Mouse (Mus musculus): Measurements from ENCODE around the gene Pdyn. TPM values are rescaled to one million over a fixed set of nuclear protein-coding genes. Genes with fewer than 3 reads are reported as not detected.

Pdyn gene
- total RNA-seq (2021) = not detected

DNA sequence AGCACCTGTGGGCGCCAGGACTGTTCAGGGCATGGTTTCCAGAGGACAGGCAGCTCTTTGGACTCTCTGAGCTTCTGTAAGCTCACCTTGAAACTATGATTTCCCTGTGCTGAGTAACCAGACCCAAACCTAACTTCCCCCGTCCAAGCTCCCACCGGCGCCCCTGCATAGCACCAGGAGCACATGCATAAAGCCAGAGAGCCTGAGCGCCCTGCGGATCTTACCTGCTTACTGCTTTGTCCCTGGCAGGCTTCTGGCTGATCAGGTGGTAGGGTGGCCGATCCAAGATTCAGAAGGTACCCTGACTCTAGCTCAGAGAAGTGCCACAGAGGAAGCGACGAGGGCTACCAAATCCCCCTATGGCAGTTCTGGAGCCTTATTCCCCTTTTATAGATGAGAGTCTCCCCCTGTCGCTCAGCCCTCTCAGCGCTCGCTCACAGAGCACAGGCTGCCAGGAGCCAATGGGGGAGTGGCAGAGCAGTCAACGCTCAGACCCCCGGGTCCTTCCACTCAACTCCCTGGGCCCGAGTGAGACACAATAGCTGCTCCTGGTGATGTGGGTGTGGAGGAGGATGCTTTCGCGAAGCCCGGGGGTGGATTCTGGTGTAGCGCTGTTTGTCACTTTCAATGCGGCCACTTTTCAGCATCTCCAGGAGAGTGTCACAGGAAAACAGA is at the start of gene Pdyn:
Pdyn (minus strand) TSS at position 361 of the 675 bp plus-strand sequence.
- no peak for DNase-seq (ENCODE audit: low spot score)
- intact Hi-C loops (cut with DNase I) = no loop called here

DNA sequence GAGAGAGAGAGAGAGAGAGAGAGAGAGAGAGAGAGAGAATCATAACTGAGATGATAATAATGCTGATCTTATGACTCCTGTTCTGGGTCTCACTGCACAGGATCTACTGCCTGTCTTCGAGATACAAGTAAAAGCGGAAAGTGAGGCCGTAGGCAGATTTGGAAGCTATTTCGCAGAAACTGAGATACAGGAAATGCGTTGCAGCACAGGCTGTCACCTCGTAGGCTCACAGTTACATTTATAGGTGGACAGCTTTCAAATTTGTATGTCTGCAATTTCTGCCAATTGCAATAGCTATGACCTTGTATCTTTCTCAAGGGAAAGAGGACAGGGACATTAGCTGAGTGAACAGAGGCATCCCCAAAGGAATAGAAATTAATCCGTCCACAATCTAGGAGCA is 42.4 kb upstream of the Pdyn start:
- no peak for DNase-seq (ENCODE audit: low spot score)
- intact Hi-C loops (cut with DNase I) = no loop called here

DNA sequence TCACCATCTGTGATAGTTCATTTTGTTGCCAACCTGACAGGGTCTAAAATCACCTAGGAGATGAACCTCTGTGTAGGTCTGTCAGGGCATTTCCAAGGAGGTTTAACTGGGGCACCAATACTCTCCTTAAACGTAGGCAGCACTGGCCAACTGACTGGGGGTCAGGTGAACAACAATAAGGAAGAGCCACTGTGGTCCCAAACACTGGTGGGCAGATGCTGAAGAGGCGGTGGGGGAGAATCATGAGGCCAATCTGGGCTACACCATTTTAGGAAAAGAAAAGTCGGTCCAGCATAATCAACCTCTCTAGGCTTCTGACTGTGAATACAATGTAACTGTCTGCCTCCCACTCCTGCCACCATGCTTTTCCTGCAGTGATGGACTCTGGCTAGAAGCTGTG is 40.9 kb upstream of the Pdyn start:
- no peak for DNase-seq (ENCODE audit: low spot score)
- intact Hi-C loops (cut with DNase I) = no loop called here

DNA sequence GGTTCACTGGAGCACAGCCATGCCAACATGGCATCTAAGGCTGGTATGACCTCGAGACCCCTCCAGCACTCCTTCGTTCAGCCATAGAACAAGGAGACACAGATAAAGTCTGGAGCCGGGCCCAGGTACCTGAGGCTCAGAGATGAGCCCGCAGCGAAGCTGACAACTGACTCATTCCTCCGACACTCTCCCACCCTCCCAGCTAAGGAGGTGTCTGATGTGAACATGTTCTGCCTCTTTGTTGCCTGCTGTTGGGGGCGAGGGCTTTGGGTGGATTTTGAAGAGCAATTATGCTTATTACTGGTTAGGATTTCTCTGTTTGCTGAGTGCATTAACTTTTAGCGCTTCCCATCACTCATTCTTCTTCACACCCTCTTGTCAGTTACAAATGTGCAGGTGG is 34.4 kb upstream of the Pdyn start:
- DNase-seq (ENCODE audit: low spot score) = no peak
- intact Hi-C loops (cut with DNase I) = loop anchor here (5.0 kb wide), 1 partner anchor 138 kb away; no protein-coding TSS in a partner anchor

DNA sequence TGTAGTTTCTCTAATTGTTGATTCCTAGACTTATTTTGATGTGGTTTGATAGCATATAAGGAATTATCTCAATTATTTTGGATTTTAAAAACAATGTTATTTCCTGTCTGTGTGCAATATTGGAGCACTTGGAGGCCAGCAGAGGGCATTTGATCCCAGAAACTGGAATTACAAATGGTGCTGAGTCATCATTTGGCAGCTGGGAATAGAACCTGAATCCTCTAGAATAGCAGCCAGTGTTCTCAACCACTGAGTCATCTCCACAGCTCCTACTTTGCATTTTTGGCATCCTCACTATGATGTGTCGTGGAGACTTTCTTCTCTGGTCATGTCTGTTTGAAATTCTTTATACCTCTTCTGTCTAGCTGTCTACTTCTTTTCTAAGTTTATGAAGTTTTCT is 30.0 kb upstream of the Pdyn start:
- intact Hi-C loops (cut with DNase I) = loop anchor here (5.0 kb wide), 1 partner anchor 143 kb away; no protein-coding TSS in a partner anchor
- no peak for DNase-seq (ENCODE audit: low spot score)

DNA sequence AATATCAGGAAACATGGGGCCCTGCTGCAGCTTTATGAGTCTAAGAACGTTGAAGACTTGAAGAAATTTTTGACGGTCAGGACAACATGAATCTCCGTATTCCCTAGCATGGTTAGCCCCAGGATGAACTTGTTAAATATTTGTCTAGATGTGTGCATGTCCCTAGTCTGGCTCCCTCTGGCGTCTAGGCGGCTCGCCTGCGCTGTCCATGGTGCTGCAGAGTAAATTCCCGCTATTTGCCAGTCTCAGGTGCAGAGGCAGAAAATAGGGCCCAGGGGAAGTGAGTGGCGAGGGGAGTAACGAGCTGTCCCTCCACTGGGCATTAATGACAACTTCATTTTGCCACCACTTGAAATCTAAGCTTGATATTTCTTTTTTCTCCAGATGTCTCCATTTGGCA is 16.0 kb upstream of the Pdyn start:
- DNase-seq (ENCODE audit: low spot score) = no peak
- intact Hi-C loops (cut with DNase I) = no loop called here

DNA sequence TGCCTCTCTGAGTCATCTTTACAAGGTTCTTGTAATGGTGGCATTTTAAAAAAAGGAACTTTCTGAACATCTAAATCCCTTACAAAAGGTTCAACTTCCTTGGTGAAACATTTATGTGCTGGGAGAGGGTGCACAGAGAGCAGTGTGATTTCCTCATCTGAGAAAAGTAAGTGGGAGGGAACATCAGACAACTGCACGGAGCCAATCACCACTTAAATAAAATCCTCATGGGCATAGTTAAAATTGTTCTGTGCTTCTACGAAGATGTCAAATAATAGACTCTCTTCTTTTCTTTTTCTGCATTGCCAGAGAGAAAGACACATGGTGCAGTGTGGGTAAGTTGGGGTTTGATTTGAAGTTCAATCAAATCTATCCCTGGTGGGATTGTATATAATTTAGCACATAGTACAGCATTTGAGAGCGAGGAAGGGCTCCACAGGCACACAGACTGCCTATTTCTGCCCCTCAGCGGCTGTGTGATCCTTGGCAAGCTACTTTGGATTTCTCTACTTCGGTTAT is 13.4 kb upstream of the Pdyn start:
- intact Hi-C loops (cut with DNase I) = no loop called here
- DNase-seq (ENCODE audit: low spot score) = no peak

DNA sequence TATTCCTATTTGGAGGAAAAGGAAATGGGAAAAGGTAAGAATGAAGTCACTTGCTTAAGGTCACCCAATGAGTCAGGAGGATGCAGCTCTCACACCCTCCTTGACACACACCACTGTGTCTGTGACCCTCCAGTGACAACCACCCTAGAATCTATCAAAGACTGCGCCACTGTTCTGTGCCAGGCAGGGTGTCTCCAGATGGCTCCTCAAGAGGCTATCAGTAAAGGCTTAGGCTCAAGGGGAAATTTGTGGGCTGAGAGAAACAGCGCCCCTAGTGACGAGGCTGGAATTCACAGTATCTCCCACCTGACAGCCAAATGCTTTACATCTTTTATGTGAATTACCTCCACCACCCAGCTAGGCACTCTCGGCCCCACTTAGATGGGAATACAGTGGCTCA is 3.6 kb downstream of the Pdyn start:
- intact Hi-C loops (cut with DNase I) = no loop called here
- no peak for DNase-seq (ENCODE audit: low spot score)

DNA sequence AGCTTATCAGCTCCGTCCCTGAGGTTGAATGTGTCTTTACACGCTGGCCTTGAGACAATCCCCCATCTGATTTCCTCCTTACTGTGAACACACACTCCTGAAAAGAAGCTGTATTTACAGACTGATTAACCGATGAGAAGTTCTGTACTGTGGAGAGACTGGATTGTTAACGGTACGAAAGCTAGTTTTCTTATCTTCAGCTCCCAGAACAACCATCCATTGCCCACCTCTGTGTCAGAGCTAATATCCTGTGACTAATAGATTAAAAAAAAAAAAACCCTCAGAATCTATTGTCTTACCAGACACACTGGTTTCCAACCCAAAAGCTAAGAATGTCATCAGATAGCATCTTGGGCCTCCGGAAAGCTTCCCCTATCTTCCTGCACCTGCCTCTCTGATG is 5.3 kb downstream of the Pdyn start:
- intact Hi-C loops (cut with DNase I) = no loop called here
- DNase-seq (ENCODE audit: low spot score) = no peak

DNA sequence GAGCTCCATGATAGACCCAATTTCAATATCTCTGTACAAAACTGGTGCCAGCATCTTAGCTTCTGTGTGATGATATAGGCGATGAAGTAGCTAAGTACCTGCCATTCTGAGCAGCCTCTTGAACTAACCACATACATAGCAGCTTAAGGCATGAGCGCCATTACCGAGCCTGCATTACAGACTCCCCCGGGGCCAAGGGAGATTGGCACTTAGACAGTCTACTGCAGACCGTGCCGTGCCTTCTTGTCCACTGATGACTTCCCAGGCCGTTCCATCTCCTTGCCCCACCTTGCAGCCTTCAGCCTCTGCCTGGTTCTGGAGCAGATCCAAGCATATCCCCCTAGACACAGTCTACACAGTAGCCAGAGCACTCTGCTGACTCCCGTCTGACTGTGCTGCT is 7.0 kb downstream of the Pdyn start:
- intact Hi-C loops (cut with DNase I) = no loop called here

DNA sequence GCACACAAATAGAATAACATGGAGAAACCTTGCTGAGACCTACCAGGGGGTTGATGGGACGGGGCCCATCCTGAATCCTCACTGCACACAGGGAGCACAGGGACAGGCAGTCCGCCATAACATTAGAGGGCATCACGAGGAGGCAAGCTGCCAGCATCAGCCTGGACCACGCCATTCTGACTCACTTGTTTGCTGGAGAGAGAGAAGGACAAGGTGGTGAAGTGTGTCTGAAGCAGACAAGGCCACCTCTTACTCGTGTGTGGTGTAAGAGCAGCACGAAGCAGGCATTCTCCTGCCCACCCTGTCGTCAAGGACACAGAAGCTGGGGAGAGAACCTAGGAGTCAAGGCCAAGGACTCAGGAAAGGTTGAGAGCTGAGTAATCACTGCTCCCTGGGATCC is 9.9 kb downstream of the Pdyn start:
- intact Hi-C loops (cut with DNase I) = no loop called here
- DNase-seq (ENCODE audit: low spot score) = no peak

More for the DNA sequence above, 7.0 kb downstream of the Pdyn start:
- DNase-seq (ENCODE audit: low spot score) = no peak

DNA sequence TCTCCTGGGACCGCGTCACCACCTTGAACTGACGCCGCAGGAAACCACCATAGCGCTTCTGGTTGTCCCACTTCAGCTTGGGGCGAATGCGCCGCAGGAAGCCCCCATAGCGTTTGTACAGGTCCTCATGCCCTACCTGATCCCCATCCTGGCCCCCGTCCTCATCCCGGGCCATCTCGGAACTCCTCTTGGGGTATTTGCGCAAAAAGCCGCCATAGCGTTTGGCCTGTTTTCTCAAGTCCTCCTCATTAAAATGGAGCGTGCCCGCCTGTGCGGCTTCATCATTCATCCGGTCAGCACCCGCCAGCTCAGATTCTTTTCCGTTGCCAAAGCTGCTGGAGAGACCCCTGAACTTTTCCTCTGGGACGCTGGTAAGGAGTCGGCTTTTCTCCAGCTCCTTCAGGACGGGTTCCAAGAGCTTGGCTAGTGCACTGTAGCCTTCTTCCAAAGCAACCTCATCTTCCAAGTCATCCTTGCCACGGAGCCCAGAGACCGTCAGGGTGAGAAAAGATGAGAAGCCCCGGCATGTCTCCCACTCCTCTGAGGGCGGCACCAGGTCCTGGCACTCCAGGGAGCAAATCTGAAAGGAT is 11.5 kb downstream of the Pdyn start:
- intact Hi-C loops (cut with DNase I) = no loop called here
- DNase-seq (ENCODE audit: low spot score) = no peak

DNA sequence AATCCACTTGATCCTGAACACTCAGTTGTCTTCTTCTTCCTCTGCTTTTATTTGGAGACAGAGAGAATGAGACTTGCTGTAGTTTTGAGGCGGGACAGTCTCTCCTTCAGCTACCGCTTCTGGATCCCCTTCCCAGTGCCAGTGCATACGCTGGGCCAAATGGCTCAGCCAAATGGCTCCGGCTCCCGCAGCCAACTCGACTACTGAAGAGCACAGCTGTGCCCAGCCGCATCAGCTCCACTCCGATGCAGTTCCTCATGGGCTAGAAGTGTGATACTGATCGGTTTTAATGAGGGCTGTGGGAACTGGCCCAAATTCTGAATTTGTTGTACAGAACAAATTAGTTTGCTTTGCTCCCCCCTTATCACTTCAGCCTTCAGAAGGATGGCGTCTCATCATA is 12.7 kb downstream of the Pdyn start:
- intact Hi-C loops (cut with DNase I) = no loop called here
- no peak for DNase-seq (ENCODE audit: low spot score)

DNA sequence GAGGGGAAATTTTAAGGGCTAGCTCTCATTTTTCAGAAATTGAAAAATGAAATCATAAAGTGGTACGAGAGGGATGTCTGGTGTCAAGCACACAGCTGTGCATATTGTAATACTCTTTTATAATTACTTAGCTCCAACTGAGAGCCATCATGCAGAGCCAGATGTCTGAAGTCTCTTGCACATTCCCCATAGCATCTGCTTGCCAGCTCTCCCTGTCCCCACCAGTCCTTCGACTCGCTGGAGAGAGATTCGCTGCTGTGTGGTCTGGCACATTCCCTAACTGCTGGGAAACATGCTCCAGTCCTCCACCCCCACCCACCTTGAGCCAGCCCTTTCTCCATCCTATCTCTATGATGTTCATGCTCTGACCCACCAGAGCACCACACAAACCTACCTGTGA is 15.6 kb downstream of the Pdyn start:
- DNase-seq (ENCODE audit: low spot score) = no peak
- intact Hi-C loops (cut with DNase I) = no loop called here

DNA sequence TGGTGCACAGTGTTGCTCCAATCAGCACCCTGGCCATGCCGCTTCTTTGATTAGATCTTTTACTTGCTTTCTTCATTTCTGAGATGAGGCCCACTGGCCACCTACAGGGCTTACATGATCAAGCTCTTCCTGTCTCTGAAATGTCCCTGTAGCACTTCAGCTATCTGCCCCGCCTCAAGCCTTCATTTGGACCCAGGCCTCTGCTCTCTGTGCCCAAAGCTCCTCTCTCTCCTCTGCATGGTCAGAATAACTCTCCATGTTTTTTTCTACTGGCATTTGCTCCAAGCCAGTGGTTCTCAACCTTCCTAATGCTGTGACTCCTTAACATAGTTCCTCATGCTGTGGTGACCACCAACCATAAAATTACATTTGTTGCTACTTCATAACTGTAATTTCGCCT is 19.4 kb downstream of the Pdyn start:
- intact Hi-C loops (cut with DNase I) = no loop called here
- DNase-seq (ENCODE audit: low spot score) = no peak

DNA sequence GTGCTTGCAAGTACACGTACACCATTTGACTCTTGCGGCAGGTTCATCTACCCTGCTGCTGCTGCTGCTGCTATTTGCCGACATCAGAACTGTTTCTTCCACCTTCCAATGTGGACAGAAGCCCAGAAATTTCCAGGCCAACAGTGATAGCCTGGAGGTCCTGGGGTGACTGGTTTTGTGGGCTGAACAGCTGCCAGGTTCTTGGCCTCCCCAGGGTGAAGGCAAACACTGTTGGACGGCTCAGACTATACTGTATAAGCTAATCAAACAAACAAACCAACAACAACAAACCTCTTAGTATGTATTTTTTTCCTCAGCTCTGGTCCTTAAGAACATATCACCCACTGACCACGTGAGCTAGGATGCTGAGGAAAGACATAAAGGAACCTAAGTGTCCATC is 20.6 kb downstream of the Pdyn start:
- intact Hi-C loops (cut with DNase I) = loop anchor here (5.0 kb wide), 1 partner anchor 378 kb away; no protein-coding TSS in a partner anchor
- no peak for DNase-seq (ENCODE audit: low spot score)

DNA sequence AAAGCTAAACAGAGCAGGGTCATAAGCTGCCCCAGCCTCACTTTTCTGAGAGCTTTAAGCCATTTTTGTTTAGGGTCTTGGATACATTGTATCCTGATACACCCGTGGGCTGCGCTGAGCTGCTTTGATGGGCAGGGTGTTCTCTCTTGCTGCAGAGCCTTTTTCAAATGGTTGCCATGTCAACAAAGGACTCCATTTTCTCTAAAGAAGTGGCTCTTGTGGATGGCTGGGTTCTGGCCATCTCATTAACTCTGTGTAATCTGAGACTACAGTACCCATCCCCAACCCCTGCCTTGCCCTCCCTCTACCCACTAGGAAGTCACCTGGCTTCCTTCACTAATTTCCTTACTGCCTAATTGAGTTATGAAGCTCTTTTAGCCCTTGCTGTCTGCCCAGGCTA is 22.0 kb downstream of the Pdyn start:
- DNase-seq (ENCODE audit: low spot score) = no peak
- intact Hi-C loops (cut with DNase I) = loop anchor here (5.0 kb wide), 1 partner anchor 380 kb away; no protein-coding TSS in a partner anchor

DNA sequence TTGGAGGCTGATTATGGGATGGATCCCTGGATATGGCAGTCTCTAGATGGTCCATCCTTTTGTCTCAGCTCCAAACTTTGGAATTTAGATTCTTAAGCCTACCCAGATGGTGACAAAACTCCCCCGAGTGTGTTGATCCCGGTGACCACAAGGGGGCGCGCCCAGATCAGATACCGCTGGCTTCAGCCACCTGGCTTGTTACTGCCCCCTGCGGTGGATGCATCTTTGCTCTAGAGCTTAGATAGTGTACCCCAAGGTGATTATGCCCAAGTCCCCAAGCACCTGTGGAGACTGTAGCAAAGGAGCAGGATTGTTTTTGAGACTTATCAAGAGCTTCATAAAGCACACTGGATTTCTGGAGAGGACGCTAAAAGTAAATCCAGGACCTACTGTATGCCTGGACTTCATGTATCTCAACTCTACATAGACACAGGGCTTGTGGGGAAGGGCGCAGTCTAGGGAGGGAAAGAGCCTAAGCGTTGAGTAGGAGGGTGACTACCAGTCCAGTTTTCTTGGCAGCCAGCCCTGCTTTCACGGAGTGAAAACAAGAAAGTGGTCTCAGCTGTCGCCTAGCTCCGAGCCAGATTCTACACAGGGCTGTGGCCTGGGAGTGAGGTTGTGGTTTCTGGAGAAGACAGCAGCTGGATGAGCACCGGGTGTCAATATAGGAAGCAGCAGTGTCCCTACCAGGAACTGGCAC is 24.6 kb downstream of the Pdyn start:
- peak; percentile 31 for DNase-seq (ENCODE audit: low spot score)
- intact Hi-C loops (cut with DNase I) = loop anchor here (1.0 to 5.0 kb wide), 2 partner anchors 198 to 382 kb away; no protein-coding TSS in a partner anchor

DNA sequence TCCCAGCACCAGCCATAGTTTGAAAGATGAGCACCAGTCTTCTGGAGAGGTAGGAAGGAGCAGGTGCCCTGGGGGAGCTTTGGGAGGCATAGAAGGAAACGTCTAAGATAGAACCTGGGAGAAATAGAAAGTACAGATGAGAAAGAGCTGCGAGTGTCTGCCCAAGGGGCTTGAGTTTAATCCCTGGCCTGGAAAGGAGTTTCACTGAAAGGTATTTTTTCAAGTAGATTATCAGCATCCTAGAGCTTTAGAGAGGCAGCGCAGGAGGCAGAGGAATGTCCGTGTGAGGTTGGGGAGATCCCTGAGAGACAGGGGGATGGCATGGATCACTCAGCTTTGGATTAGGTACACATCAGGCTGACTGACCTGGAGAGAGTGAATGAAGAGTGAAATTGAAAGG is 27.7 kb downstream of the Pdyn start:
- intact Hi-C loops (cut with DNase I) = no loop called here
- no peak for DNase-seq (ENCODE audit: low spot score)

DNA sequence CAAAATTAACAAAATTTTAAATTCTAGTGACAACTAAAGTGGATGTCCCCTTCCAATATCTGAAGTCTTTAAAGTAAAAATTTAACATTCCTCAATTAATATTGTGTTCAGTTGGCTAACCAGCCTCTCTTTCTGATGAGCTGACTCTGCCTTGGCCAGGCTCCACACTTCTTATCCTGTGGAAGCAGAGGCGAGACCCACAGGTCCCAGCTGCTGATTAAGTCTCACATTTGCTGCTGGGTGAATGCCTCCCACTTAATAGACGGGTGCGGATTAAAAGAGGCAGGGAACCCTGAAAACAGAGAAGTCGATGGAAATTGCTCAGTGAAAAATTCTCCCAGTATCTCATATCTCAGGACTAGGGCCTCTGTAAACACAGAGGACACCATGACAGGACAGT is 37.2 kb downstream of the Pdyn start:
- no peak for DNase-seq (ENCODE audit: low spot score)
- intact Hi-C loops (cut with DNase I) = no loop called here

DNA sequence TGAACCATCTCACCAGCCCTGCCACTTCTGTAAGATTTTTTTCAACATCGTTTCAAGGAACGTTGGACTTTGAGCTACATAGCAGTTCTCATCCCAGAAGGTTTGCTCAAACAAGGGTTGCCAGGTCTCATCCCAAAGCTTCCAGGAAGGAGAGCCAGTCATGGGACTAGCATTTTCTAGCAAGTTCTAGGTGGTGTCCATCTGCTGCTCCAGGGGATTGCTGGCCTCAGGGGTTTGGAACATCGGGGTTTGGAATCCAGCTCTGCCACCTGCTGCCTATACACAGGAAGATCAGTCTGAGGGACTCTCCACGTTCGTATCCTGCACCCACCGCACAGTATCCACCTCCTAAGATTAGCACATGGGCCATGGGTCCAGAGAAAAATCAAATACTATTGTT is 39.6 kb downstream of the Pdyn start:
- DNase-seq (ENCODE audit: low spot score) = no peak
- intact Hi-C loops (cut with DNase I) = loop anchor here (1.0 kb wide), 1 partner anchor 158 kb away; no protein-coding TSS in a partner anchor

All from heart, postnatal 25 days (tissue).